Mouse (Mus musculus) left cerebral cortex, postnatal 25 days (tissue): Measurements from ENCODE around the gene Fam25c. TPM values are rescaled to one million over a fixed set of nuclear protein-coding genes. Genes with fewer than 3 reads are reported as not detected.

Experiments
- DNase-seq, 2 experiments: peaks; one replicate each; pipeline ENCODE4 v3.0.0; 2022; ENCODE audit warnings: low spot score in 2 of 2, mixed read lengths in 1 of 2
- intact Hi-C: fragments of 180-260 bp; cut with DNase I; formaldehyde crosslinking; loops from one replicate; pipeline ENCODE4 v1.15.1; 2025
- total RNA-seq, 2 experiments: library from RNA; stranded (reverse); gene quantifications; 2 replicates each; pipeline ENCODE4 v1.2.3; 2021

Fam25c gene
- total RNA-seq, 2 experiments from 2014 or later, result not detected

DNA sequence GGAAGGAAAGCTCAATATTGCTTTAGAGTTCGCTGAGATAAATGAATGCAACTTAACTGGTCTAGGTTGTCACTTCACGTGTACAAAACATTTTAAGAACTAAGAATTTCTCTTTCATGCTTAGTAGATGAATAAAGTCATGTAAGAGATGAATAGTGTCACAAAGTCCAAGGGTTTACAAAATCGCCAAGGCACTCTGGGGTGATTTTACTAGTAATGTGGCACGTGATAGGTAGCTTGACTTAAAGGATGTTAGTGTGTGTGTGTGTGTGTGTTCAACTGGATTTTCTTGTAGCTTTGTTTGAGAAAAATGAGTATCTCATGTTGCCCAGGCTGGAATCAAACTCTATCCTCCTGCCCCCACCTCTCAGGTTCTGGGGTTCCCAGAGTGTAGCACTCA, 46.0 kb downstream of the Fam25c start:
- DNase-seq, result no peak
- intact Hi-C loops, result loop anchor here (5.0 kb wide), 1 partner anchor 363 kb away; the partner anchor contains the start of gene Wapl

DNA sequence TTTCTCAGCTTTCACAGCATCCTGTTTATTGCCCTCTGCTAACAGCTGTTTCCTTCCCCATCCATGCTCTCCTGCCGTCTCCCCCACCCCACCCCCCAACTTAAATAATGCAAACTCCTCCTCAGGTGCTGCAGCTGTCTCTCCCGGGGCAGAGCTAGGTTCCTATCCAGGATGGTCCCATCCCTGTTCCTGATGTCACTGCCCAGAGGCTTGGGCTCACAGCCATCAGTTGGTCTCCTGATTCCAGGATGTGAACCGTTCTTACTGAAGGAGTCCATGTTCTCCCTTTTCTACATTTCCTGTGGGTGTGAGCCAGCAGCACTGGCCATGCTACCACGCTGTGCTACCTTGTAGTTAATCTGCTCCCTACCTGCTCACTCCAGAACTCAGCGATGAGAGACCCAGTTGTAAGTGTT, 52.0 kb downstream of the Fam25c start:
- intact Hi-C loops, result no loop called here
- DNase-seq, result no peak

GRCm38 (mm10) chr14:34302681-34303242, 52.5 kb downstream of the Fam25c start:
- intact Hi-C loops, result no loop called here
- DNase-seq, result no peak

Other genes starting within 250 kb of the Fam25c start
- gene Npy4r, start 202.9 kb downstream of the Fam25c start, total RNA-seq, result not detected
- 1 to 10 TPM; 2.3 to 3.3 TPM for gene Gprin2, start 153.8 kb downstream of the Fam25c start, total RNA-seq
- under 1 TPM; 0.71 to 0.96 TPM for gene Syt15, start 135.8 kb downstream of the Fam25c start, total RNA-seq
- gene Shld2, start 44.9 kb downstream of the Fam25c start, total RNA-seq, result 10 to 100 TPM; 11.9 to 12.5 TPM
- gene Glud1, start 44.7 kb downstream of the Fam25c start, total RNA-seq, result 100 to 1,000 TPM; 267 to 275 TPM
- 1 to 10 TPM; 2.4 to 4.4 TPM for gene Sncg, start 19.4 kb upstream of the Fam25c start, total RNA-seq
- gene Mmrn2, start 20.0 kb upstream of the Fam25c start, total RNA-seq, result 1 to 10 TPM; 3.6 to 4.2 TPM
- gene Bmpr1a, start 147.9 kb upstream of the Fam25c start, total RNA-seq, result 10 to 100 TPM; 33.5 to 35.0 TPM
- gene 9230112D13Rik, start 167.4 kb upstream of the Fam25c start, total RNA-seq, result not detected
- gene Ldb3, start 233.2 kb upstream of the Fam25c start, total RNA-seq, result 1 to 10 TPM; 2.0 to 2.4 TPM
- not detected for gene Opn4, start 244.7 kb upstream of the Fam25c start, total RNA-seq